Mouse (Mus musculus) limb, embryonic 15.5 days (tissue): ENCODE data around the gene Gm20388. TPM values are rescaled to one million over a fixed set of nuclear protein-coding genes. Genes with fewer than 3 reads are reported as not detected.

Source experiments
- ATAC-seq: fragments of 200-750 bp; cut with Nextera tagmentation; 2 replicates; pipeline ENCODE4 v1.8.0; 2017; ENCODE audit warnings: low read depth, moderate TSS enrichment; ENCODE audit not compliant: insufficient number of reproducible peaks, low FRiP score, low TSS enrichment
- H3K27ac ChIP-seq: fragments of 300-500 bp; sonication (generic); 2 replicates; pipeline ENCODE4 v1.5.1; 2015; ENCODE audit warnings: moderate library complexity, mild to moderate bottlenecking, inconsistent platforms
- H3K27me3 ChIP-seq: fragments of 300-500 bp; sonication (generic); 2 replicates; pipeline ENCODE4 v1.6.1; 2015; ENCODE audit warnings: inconsistent platforms
- H3K36me3 ChIP-seq: fragments of 300-500 bp; sonication (generic); 2 replicates; pipeline ENCODE4 v1.6.1; 2015; ENCODE audit warnings: inconsistent platforms
- H3K4me1 ChIP-seq: fragments of 300-500 bp; sonication (generic); 2 replicates; pipeline ENCODE4 v1.6.1; 2015; ENCODE audit warnings: inconsistent platforms
- H3K4me2 ChIP-seq: fragments of 300-500 bp; sonication (generic); 2 replicates; pipeline ENCODE4 v1.6.1; 2015; ENCODE audit warnings: mild to moderate bottlenecking, inconsistent platforms
- H3K4me3 ChIP-seq: fragments of 300-500 bp; sonication (generic); 2 replicates; pipeline ENCODE4 v1.5.1; 2015; ENCODE audit warnings: mild to moderate bottlenecking, inconsistent platforms
- H3K9ac ChIP-seq: fragments of 300-500 bp; sonication (generic); 2 replicates; pipeline ENCODE4 v1.6.1; 2015; ENCODE audit warnings: inconsistent platforms
- H3K9me3 ChIP-seq: fragments of 300-500 bp; sonication (generic); 2 replicates; pipeline ENCODE4 v1.6.1; 2016; ENCODE audit warnings: inconsistent platforms
- WGBS: fragments of 180-500 bp; shearing (Covaris S2); methylation state at CpG from one replicate; pipeline ENCODE4 v1.1.7; 2015; 5-methylcytosine and 5-hydroxymethylcytosine counted together
- polyA plus RNA-seq: library from polyadenylated mRNA; unstranded; fragments of >200 nt; fragmentation: Nextera tagmentation; extraction: Ambion mirVana; gene quantifications from 2 replicates; pipeline ENCODE4 v1.2.1, GENCODE M21; 2015

Gm20388 gene
- polyA plus RNA-seq, 1 experiment from 2014 or later = 4.9 TPM

DNA sequence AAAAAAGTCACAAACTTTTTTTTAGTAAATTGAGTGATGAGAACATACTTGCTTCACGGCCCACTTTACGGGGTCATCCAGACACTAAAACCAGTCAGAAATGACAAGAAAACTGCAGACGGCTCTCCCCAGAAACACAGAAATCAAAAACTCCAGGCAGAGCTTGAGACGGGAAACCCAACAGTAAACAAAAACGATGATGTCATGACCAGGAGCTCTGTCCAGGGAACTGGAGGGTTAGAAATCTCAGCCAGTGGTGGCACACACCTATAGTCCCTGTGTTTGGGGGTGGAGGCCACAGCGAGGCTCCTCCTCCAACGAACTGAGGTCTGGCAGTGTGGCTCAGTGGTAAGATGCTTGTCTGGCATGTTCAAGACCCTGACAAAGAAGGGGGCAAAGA, 1291.0 kb downstream of the Gm20388 start:
- no peak for ATAC-seq
- 0 out of 2 replicates have a peak, but pooled peaks cover 3% of the 10 kb centered on the region for H3K27me3 ChIP-seq

DNA sequence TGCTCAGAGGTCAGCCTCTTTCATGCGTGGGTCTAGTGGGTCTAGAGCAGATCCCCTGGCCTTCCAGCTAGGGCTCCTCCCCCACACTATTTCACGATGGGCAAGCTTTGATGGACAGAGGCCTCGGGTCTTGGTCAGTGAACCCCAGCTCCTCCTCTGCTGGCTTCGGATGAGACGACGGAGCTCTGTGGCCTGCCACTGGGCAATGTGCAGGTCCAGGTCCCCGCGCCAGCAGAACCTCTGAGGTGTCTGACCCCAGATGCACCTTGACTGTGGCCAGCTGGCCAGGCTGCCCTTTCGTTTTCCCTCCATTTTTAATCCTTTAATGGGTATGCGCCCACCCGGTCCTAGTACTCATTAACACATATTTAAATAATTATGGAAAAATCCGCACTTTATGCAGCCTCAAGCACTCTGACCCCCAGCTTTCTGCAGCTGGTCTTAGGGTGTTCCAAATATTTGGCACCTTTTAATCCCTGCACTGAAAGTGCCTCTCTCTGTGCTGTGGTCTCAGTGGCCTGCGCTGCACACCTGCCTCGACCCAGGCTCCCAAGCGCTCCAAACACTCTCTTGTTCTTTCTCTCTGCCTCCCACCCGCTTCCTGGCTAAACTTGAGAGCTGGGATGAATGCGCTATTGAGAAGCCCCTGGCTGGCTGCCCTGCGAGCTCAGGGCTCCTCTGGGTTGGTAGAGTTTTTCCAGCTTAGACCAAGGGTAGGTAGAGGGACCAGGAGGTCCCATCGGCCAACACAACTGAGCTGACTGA, 1293.2 kb downstream of the Gm20388 start:
- no peaks in the 10 kb centered on the region for H3K9me3 ChIP-seq
- no peak overlapping the region for H3K4me3 ChIP-seq
- no peak overlapping the region for H3K9ac ChIP-seq
- H3K4me1 ChIP-seq = peaks cover 26% of the 10 kb centered on the region
- WGBS = 48% methylated on average over 19 of the region's 19 CpGs
- no peak overlapping the region for H3K4me2 ChIP-seq
- peak overlapping the region; percentile 70 for H3K27ac ChIP-seq
- ATAC-seq = peak; percentile 38
- H3K36me3 ChIP-seq = no peaks in the 10 kb centered on the region
- H3K27me3 ChIP-seq = 0 out of 2 replicates have a peak, but pooled peaks cover 3% of the 10 kb centered on the region

More for the DNA sequence above, 1291.0 kb downstream of the Gm20388 start:
- peaks cover 26% of the 10 kb centered on the region for H3K4me1 ChIP-seq
- H3K9me3 ChIP-seq = no peaks in the 10 kb centered on the region
- H3K4me3 ChIP-seq = no peak overlapping the region
- H3K4me2 ChIP-seq = no peak overlapping the region
- no peak overlapping the region for H3K9ac ChIP-seq
- 65% methylated on average over 7 of the region's 7 CpGs for WGBS
- H3K36me3 ChIP-seq = no peaks in the 10 kb centered on the region
- no peak overlapping the region for H3K27ac ChIP-seq

DNA sequence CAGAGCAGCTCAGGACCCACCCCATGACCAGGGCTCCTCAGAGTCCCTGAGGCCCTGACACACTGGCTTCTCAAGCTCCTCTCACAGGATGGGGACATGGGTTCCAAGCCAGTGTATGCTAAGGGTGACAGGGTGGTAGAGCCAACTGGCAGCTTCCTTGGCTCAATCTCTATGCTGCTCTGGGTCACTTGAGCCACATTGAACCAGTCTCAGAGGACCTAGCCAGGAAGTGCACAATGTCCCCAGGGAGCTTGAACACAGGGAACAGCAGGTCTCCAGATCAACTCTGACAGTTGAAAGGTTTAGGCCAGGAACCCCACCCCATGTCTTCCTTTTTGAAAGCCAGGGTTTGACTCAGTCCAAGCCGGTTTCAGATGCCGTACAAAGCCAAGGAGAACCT, 1296.5 kb downstream of the Gm20388 start:
- Histone ChIP-seq H3K36me3 (no peaks in the 10 kb centered on the region), H3K27ac (no peak overlapping the region), H3K27me3 (0 out of 2 replicates have a peak, but pooled peaks cover 3% of the 10 kb centered on the region), H3K9ac (no peak overlapping the region), H3K4me1 (peaks cover 18% of the 10 kb centered on the region), H3K9me3 (no peaks in the 10 kb centered on the region), H3K4me2 (no peak overlapping the region), H3K4me3 (no peak overlapping the region)
- WGBS = 84% methylated on average over 2 of the region's 2 CpGs
- no peak for ATAC-seq

DNA sequence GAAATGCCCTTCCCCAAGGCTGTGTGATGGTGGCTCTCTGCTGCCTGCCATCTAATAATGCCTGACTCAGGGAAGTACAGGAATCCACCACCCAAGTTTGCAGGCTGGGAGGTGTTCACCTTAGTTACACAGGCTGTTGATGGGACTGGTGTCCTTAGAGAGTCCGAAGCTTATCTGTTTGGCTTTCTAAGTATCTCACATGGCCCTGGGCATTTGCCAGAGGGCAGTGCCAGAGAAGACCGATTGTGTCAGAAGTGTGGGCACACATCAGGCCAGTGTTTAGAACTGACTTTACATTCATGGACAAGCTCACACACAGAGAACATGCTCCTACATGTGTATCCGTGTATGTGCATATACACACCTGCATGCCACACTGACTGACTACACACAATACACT, 1300.0 kb downstream of the Gm20388 start:
- Histone ChIP-seq H3K4me2 (no peak overlapping the region), H3K4me1 (peaks cover 13% of the 10 kb centered on the region; the same call in 1 of the 2 replicates), H3K4me3 (no peak overlapping the region), H3K36me3 (no peaks in the 10 kb centered on the region), H3K27ac (no peak overlapping the region), H3K9me3 (no peaks in the 10 kb centered on the region), H3K9ac (no peak overlapping the region), H3K27me3 (no peaks in the 10 kb centered on the region)
- 85% methylated on average over 3 of the region's 3 CpGs for WGBS
- ATAC-seq = no peak

DNA sequence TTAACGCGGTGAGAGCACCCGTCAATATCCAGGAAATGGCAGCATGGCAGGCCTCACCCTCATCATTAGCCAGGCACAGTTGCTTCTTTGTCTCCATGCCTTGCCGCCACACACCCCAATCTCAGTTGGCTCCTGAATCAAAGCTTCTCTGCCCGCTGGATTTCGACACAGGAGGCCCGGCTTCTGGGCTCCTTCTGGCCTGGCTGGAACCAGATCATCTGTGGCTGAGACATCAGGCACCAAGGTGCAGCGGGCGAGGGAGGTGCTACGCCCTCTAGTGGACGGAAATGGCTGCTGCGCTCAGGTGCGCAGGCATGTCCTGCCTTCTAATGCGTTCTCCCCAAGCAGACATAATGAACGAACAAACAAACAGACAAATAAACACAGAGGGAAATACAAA, 1302.6 kb downstream of the Gm20388 start:
- Histone ChIP-seq H3K9ac (no peak overlapping the region), H3K4me3 (no peak overlapping the region), H3K27ac (no peak overlapping the region; the same call in 1 of the 2 replicates), H3K4me1 (peaks cover 13% of the 10 kb centered on the region; the same call in 1 of the 2 replicates), H3K36me3 (no peaks in the 10 kb centered on the region), H3K4me2 (no peak overlapping the region), H3K9me3 (no peaks in the 10 kb centered on the region), H3K27me3 (no peaks in the 10 kb centered on the region)
- WGBS = 47% methylated on average over 15 of the region's 15 CpGs
- ATAC-seq = no peak

DNA sequence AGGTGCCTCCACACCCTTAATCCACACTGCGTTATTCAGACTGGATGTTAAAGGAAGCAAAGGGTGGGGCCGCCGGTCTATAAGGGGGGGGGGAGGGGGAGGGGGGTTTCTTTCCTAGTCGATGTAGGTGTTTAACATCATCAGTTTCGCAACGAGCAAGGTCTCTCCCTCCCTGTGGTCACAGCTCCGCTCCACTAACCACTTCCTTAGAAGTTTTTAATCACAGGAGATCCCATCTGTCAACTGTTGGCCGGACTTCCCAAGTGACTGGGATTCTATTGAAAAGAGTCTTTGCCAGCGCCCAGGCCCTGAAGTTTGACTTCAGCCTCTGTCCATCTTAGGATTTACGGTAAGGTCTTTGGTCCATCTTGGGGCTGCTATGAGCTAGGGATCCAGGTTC, 1303.0 kb downstream of the Gm20388 start:
- no peak overlapping the region for H3K4me3 ChIP-seq
- 56% methylated on average over 10 of the region's 10 CpGs for WGBS
- H3K9me3 ChIP-seq = no peaks in the 10 kb centered on the region
- H3K36me3 ChIP-seq = no peaks in the 10 kb centered on the region
- no peak overlapping the region for H3K4me2 ChIP-seq
- H3K27me3 ChIP-seq = no peaks in the 10 kb centered on the region
- ATAC-seq = no peak
- H3K9ac ChIP-seq = no peak overlapping the region
- H3K4me1 ChIP-seq = peaks cover 13% of the 10 kb centered on the region; the same call in 1 of the 2 replicates
- no peak overlapping the region for H3K27ac ChIP-seq

DNA sequence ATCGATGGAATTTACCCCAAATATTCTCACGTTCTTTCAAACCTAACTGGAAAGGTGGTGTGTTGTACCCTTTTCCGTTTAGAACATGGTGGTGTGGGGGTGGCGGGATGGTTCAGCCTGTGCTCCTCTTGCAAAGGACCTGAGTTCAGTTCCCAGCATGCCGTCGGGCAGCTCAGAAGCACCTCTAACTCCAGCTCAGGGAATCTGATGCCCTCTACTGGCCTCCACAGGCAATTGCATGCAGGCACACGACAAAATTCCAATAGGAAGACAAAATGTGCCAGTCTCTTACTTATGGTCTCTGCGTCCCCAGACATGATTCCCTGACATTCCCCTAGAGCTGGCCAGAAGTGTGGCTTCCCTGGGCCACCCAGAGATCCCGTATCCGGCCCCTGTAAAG, 1304.3 kb downstream of the Gm20388 start:
- ATAC-seq = no peak
- H3K36me3 ChIP-seq = no peaks in the 10 kb centered on the region
- no peak overlapping the region for H3K27ac ChIP-seq
- no peak overlapping the region for H3K9ac ChIP-seq
- H3K4me3 ChIP-seq = no peak overlapping the region
- H3K9me3 ChIP-seq = no peaks in the 10 kb centered on the region
- WGBS = 81% methylated on average over 10 of the region's 10 CpGs
- H3K27me3 ChIP-seq = no peaks in the 10 kb centered on the region
- peaks cover 12% of the 10 kb centered on the region for H3K4me1 ChIP-seq
- H3K4me2 ChIP-seq = no peak overlapping the region

DNA sequence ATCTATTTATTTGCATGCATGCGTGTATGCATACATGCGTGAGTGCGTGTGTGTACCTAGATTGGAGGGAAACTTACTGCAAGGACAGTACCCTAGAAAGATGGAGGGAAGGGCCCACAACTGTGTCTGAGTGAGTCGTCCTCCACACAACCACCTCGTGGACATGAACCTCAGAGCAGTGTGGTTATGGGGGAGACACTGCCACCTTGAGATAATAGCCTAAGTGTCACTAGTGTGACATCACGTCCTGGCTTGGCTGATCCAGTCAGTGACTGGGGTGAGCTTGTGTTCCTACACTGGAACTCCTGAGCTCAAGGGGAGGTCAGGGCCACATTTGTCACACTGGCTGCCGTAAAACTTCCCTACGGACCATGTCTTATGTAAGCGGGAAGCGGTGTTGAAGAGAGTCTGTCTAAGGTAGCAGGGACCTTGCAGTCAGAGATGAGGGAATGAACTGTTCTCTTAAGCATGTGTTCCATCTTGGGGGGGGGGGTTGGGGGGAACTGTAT, 1305.9 kb downstream of the Gm20388 start:
- no peaks in the 10 kb centered on the region for H3K36me3 ChIP-seq
- 81% methylated on average over 10 of the region's 10 CpGs for WGBS
- H3K4me2 ChIP-seq = no peak overlapping the region
- no peaks in the 10 kb centered on the region for H3K9me3 ChIP-seq
- H3K4me3 ChIP-seq = no peak overlapping the region
- no peak overlapping the region for H3K27ac ChIP-seq
- peaks cover 20% of the 10 kb centered on the region for H3K4me1 ChIP-seq
- ATAC-seq = no peak
- no peak overlapping the region for H3K9ac ChIP-seq
- peaks cover 7% of the 10 kb centered on the region for H3K27me3 ChIP-seq

DNA sequence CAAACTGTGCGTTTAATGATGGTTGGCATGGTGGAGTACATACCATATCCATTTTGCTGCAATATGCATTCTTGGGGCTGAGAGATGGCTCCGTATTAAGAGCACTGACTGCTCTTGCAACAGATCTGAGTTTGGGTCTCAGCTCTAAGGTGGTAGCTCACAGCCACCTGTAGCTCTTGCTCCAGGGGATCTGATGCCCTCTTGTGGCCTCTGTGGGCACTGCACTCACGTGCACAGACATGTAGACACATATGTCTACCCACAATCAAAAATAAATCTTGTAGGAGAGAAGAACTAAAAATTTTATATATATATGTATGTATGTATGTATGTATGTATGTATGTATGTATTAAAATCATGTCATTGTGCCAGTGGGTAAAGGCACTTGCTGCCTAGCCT, 1307.8 kb downstream of the Gm20388 start:
- no peak overlapping the region for H3K4me3 ChIP-seq
- no peak overlapping the region for H3K4me2 ChIP-seq
- H3K27ac ChIP-seq = no peak overlapping the region
- peaks cover 14% of the 10 kb centered on the region for H3K27me3 ChIP-seq
- H3K4me1 ChIP-seq = peaks cover 21% of the 10 kb centered on the region
- no peak for ATAC-seq
- WGBS = 88% methylated on average over 3 of the region's 3 CpGs
- no peak overlapping the region for H3K9ac ChIP-seq
- no peaks in the 10 kb centered on the region for H3K36me3 ChIP-seq
- no peaks in the 10 kb centered on the region for H3K9me3 ChIP-seq

DNA sequence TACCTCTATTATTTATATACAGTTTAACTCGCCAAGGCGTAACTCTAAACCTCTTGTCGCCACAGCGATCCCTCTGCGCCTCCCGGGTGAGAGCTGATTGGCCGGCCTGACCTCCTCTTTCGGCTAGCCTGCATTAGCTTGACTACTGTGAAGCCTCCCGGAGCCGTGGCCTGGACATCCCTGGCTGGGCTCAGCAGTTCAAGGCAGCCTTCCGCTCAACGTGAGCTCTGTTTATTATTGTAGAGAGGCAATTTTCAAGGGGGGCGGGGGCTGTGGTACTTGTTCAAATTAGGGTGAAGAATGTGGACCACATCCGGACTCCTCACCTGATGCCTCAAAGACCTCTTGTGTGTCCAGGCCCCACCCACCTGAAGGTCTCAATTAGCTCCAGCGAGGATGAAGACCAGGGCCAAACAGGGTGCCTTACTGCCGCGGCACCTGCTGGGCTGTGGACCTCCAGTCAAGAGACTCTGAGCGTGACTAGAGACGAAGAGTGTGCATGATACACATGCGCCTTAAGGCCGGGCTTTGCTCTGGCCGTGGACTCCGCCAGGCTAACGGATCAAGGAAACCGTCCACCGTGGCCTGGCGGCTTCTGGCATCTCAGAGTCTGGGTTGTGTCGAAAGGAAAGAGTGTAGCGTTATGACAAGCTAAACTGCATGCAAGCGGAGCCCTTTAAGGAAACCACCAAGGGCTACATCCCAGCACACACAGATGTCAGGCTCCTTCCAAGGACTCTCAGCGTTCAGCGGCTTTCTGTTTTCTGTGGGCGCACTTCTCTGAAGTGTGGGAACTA, 1309.7 kb downstream of the Gm20388 start:
- Histone ChIP-seq H3K4me1 (peaks cover 17% of the 10 kb centered on the region), H3K27ac (no peak overlapping the region)
- 28% methylated on average over 33 of the region's 33 CpGs for WGBS

DNA sequence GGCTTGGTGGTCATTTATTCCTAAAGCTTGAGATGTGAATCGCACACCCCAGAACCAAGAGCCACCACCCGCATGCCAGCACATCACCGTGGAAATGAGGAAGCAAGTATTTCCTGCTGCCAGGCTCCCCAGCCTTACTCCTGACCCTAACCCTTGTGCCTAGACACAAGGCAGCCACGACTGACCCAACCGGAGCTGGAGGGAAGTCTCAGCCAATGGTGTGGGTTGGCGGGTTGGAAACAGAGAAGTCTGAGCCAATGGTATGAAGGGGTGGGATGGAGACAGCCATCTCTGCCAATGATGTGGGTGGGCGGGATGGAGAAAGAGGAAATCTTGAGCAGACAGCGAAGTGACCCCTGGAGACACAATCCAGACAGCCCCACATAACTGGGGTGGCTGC, 1314.1 kb downstream of the Gm20388 start:
- Histone ChIP-seq H3K4me1 (peaks cover 18% of the 10 kb centered on the region), H3K9ac (no peak overlapping the region), H3K36me3 (no peaks in the 10 kb centered on the region), H3K9me3 (no peaks in the 10 kb centered on the region), H3K4me2 (no peak overlapping the region), H3K27me3 (peaks cover 24% of the 10 kb centered on the region), H3K4me3 (no peak overlapping the region), H3K27ac (no peak overlapping the region)
- 64% methylated on average over 8 of the region's 8 CpGs for WGBS
- ATAC-seq = no peak

More for the DNA sequence above, 1309.7 kb downstream of the Gm20388 start:
- no peak for ATAC-seq
- Histone ChIP-seq H3K9me3 (no peaks in the 10 kb centered on the region), H3K4me2 (no peak overlapping the region; the same call in 1 of the 2 replicates), H3K9ac (no peak overlapping the region), H3K4me3 (no peak overlapping the region), H3K27me3 (peaks cover 14% of the 10 kb centered on the region), H3K36me3 (no peaks in the 10 kb centered on the region)

DNA sequence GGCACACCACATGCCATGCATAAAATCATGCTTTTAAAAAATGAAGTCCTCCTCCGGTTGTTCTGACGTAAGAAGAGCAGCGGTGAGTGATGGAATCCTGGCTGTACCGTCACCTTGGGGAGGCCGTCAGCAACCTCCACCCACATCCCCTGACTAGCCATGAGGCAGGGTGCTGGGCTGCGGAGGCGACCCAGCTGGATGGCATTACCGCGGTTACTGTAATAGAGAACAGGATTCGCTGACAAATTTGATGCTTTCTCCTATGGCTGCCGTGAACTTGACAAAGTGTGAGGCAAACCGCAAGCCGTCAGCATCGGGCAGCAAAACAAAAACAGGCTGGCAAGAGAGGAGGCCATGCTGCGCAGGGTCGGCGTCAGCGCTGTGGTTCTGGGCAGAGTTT, 1317.1 kb downstream of the Gm20388 start:
- Histone ChIP-seq H3K27me3 (peaks cover 11% of the 10 kb centered on the region), H3K9me3 (no peaks in the 10 kb centered on the region), H3K27ac (no peak overlapping the region), H3K4me3 (no peak overlapping the region), H3K36me3 (no peaks in the 10 kb centered on the region), H3K4me2 (no peak overlapping the region), H3K9ac (no peak overlapping the region), H3K4me1 (peaks cover 6% of the 10 kb centered on the region)
- 58% methylated on average over 18 of the region's 18 CpGs for WGBS
- no peak for ATAC-seq
